Mouse (Mus musculus) heart, postnatal 0 days (tissue): Measurements from ENCODE around the gene Pskh1.

ENCODE experiments used
- CTCF ChIP-seq: IDR thresholded peaks from 2 replicates; pipeline ENCODE4 v1.5.1; 2016; ENCODE audit warnings: antibody characterized with exemption, control low read depth, low read depth
- EP300 ChIP-seq: IDR thresholded peaks from 2 replicates; pipeline ENCODE4 v1.6.1; 2016; ENCODE audit warnings: antibody characterized with exemption, low read depth

DNA sequence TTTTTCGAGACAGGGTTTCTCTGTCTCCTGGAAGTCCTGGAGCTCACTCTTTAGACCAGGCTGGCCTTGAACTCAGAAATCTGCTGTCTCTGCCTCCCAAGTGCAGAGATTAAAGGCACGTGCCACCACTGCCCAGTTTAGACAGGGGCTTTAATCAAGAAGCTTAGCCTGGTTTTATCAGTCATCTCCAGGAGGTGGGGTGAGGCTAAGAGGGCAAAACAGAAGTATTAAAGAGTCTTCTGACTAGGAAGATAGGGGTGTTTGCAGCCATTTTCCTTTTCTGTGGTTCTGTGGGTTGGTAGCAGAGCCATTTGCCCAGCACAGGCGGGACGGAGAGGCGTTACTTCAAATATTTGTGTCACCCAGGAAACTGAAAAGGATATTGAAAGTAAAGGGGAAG, 40.9 kb upstream of the Pskh1 start:
- TF ChIP-seq CTCF = no peak
- TF ChIP-seq EP300 = no peak
